Comparison of ENCODE assay signal across 15 mouse cellular contexts in the genomic region with DNA sequence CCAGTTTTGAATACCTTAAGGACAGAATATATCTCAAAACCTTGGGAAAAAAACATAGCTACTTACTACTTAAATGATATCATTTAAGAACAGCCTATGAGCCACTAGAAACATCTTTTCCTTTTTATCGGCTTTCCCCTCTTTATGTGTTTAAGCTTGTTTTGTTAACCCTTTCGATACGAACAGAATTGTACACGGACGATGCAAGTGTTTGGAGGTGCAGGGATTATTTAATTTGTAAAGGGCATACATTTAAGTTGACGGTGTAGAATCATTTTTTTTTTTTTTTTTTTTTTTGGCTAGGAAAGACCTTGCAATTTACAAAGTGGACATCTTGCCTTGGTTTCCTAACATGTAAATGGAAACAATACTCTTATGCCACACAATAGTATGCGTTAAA. TPM values are rescaled to one million over a fixed set of nuclear protein-coding genes. Genes with fewer than 3 reads are reported as not detected.
DNase-seq lines count a peak whose midpoint lies in the region; ATAC-seq lines count a peak whose summit lies in the region.
"Had no signal": no experiment of that assay in that cellular context is flagged by ENCODE, and none has a peak within 500 bp of the region (broad histone marks: within the 10 kb centered on the region; RNA-seq: fewer than 3 reads in every experiment).

No protein-coding gene starts in this region.

- H3K4me1 ChIP-seq in forebrain, embryonic 10.5 days = peaks cover 23% of the 10 kb centered on the region
- peaks cover 21% of the 10 kb centered on the region for H3K4me1 ChIP-seq in hindbrain, embryonic 13.5 days (replicated peaks)
- H3K4me1 ChIP-seq in midbrain, embryonic 15.5 days = peaks cover 19% of the 10 kb centered on the region

- peak; percentile 10 for DNase-seq in c-Kit-positive CD71-positive TER-119-positive erythroid progenitor cells, embryonic 14.5 days (ENCODE audit: low spot score)
- no peak for DNase-seq in forebrain, embryonic 10.5 days (ENCODE audit: extremely low spot score, low spot score)
- no peak for DNase-seq in gastrocnemius, postnatal 4 days (ENCODE audit: low spot score in 2 of 2)
- no peak for DNase-seq in urinary bladder, postnatal 36 days (ENCODE audit: low spot score in 2 of 2)
- DNase-seq in gastrocnemius, postnatal 10 days = no peak
- DNase-seq: adrenal gland, postnatal 25 days; cerebellum, adult 8-10 months; heart, adult 11 months; kidney, postnatal 36 days; spleen, adult 18-20 months had no signal

- no peaks in the 10 kb centered on the region for H3K9me3 ChIP-seq in forebrain, embryonic 10.5 days
- no peaks in the 10 kb centered on the region for H3K9me3 ChIP-seq in hindbrain, embryonic 13.5 days
- no peaks in the 10 kb centered on the region for H3K9me3 ChIP-seq in midbrain, embryonic 15.5 days
- H3K9me3 ChIP-seq: limb, embryonic 15.5 days; lung, embryonic 15.5 days had no signal

- peak overlapping the region; percentile 50 for H3K4me2 ChIP-seq in hindbrain, embryonic 13.5 days
- H3K4me2 ChIP-seq in midbrain, embryonic 15.5 days = peak overlapping the region; percentile 47

- 0 out of 2 replicates have a peak, but pooled peaks cover 2% of the 10 kb centered on the region for H3K36me3 ChIP-seq in forebrain, embryonic 10.5 days (replicated peaks)
- H3K36me3 ChIP-seq in hindbrain, embryonic 13.5 days = no peaks in the 10 kb centered on the region
- no peaks in the 10 kb centered on the region for H3K36me3 ChIP-seq in midbrain, embryonic 15.5 days (replicated peaks)
- H3K36me3 ChIP-seq: limb, embryonic 15.5 days; lung, embryonic 15.5 days had no signal

- no peak for ATAC-seq in hindbrain, embryonic 13.5 days (ENCODE audit: low FRiP score)
- no peak for ATAC-seq in midbrain, embryonic 15.5 days (replicated peaks)
- ATAC-seq: intestine, embryonic 16.5 days had no signal

- H3K4me3 ChIP-seq in forebrain, embryonic 10.5 days = peak overlapping the region; percentile 91
- H3K4me3 ChIP-seq in hindbrain, embryonic 13.5 days = peak overlapping the region; percentile 30
- peak overlapping the region; percentile 31 for H3K4me3 ChIP-seq in midbrain, embryonic 15.5 days

- no peak overlapping the region for H3K27ac ChIP-seq in forebrain, embryonic 10.5 days
- no peak overlapping the region for H3K27ac ChIP-seq in hindbrain, embryonic 13.5 days
- H3K27ac ChIP-seq in midbrain, embryonic 15.5 days = no peak overlapping the region
- H3K27ac ChIP-seq: limb, embryonic 15.5 days; lung, embryonic 15.5 days had no signal

- WGBS in forebrain, embryonic 10.5 days = 70% methylated on average over 7 of the region's 7 CpGs
- WGBS in hindbrain, embryonic 13.5 days = 51% methylated on average over 7 of the region's 7 CpGs
- WGBS in midbrain, embryonic 15.5 days = 28% methylated on average over 7 of the region's 7 CpGs

- H3K27me3 ChIP-seq in forebrain, embryonic 10.5 days (ENCODE audit: poor library complexity, severe bottlenecking) = no peaks in the 10 kb centered on the region
- no peaks in the 10 kb centered on the region for H3K27me3 ChIP-seq in hindbrain, embryonic 13.5 days
- no peaks in the 10 kb centered on the region for H3K27me3 ChIP-seq in midbrain, embryonic 15.5 days (replicated peaks)
- H3K27me3 ChIP-seq: limb, embryonic 15.5 days; lung, embryonic 15.5 days had no signal

- H3K9ac ChIP-seq in hindbrain, embryonic 13.5 days = no peak overlapping the region; the same call in 1 of the 2 replicates
- no peak overlapping the region for H3K9ac ChIP-seq in midbrain, embryonic 15.5 days
- H3K9ac ChIP-seq: limb, embryonic 15.5 days; lung, embryonic 15.5 days had no signal

RNA-seq across cellular contexts. Expression of a gene that starts 2.2 kb away (rescaled TPM):
- polyA plus RNA-seq in forebrain, embryonic 10.5 days (2016; fragmentation: Nextera tagmentation; extraction: Ambion mirVana) = 43.8 and 49.1 TPM in 2 replicates
- polyA plus RNA-seq in hindbrain, embryonic 13.5 days (2015; fragmentation: Nextera tagmentation; extraction: Ambion mirVana) = 90.2 and 91.6 TPM in 2 replicates
- 122 and 125 TPM in 2 replicates for polyA plus RNA-seq in midbrain, embryonic 15.5 days (2015; fragmentation: Nextera tagmentation; extraction: Ambion mirVana)
- total RNA-seq in gastrocnemius, postnatal 4 days (2021) = 1 to 10 TPM; 4.1 to 4.5 TPM
- 1 to 10 TPM; 2.0 to 2.6 TPM for total RNA-seq in gastrocnemius, postnatal 10 days (2021)

RNA-seq across cellular contexts. Expression of a gene that starts 2.3 kb away (rescaled TPM):
- 34.2 and 36.4 TPM in 2 replicates for polyA plus RNA-seq in forebrain, embryonic 10.5 days (2016; fragmentation: Nextera tagmentation; extraction: Ambion mirVana)
- polyA plus RNA-seq in hindbrain, embryonic 13.5 days (2015; fragmentation: Nextera tagmentation; extraction: Ambion mirVana) = 25.9 and 26.7 TPM in 2 replicates
- polyA plus RNA-seq in midbrain, embryonic 15.5 days (2015; fragmentation: Nextera tagmentation; extraction: Ambion mirVana) = 22.0 and 23.6 TPM in 2 replicates
- total RNA-seq in gastrocnemius, postnatal 4 days (2021) = 10 to 100 TPM; 14.9 to 18.0 TPM
- 10 to 100 TPM; 11.1 to 11.8 TPM for total RNA-seq in gastrocnemius, postnatal 10 days (2021)

Comparison
In these comparisons a context has a peak if more than half of its experiments do, and no peak if none do; other contexts are left out.
1. H3K4me3 ChIP-seq: peak in every context shown above with its lines; median percentile 91 in forebrain, embryonic 10.5 days; 31 in midbrain, embryonic 15.5 days; 30 in hindbrain, embryonic 13.5 days.